Mouse (Mus musculus) intestine, embryonic 15.5 days (tissue): ENCODE results near the gene Serpina3k. TPM values are rescaled to one million over a fixed set of nuclear protein-coding genes. Genes with fewer than 3 reads are reported as not detected.
"Not testable (repeated sequence)": the region's sequence is repeated elsewhere in the genome, so short reads cannot be mapped to it uniquely, and the experiment has no call there.

ENCODE experiments used
- ATAC-seq: fragments of 200-750 bp; cut with Nextera tagmentation; 2 replicates; pipeline ENCODE4 v1.8.0; 2017; ENCODE audit warnings: moderate TSS enrichment, moderate library complexity
- H3K27ac ChIP-seq: fragments of 300-500 bp; sonication (generic); 2 replicates; pipeline ENCODE4 v1.5.1; 2015; ENCODE audit warnings: mild to moderate bottlenecking, inconsistent platforms
- H3K27me3 ChIP-seq: fragments of 300-500 bp; sonication (generic); replicated peaks from 2 replicates; pipeline ENCODE4 v1.6.1; 2015; ENCODE audit warnings: inconsistent platforms
- H3K36me3 ChIP-seq: fragments of 300-500 bp; sonication (generic); 2 replicates; pipeline ENCODE4 v1.6.1; 2015; ENCODE audit warnings: inconsistent platforms
- H3K4me1 ChIP-seq: fragments of 300-500 bp; sonication (generic); replicated peaks from 2 replicates; pipeline ENCODE4 v1.6.1; 2015; ENCODE audit warnings: inconsistent platforms
- H3K4me2 ChIP-seq: fragments of 300-500 bp; sonication (generic); replicated peaks from 2 replicates; pipeline ENCODE4 v1.6.1; 2015; ENCODE audit warnings: mild to moderate bottlenecking, inconsistent platforms
- H3K4me3 ChIP-seq: fragments of 300-500 bp; sonication (generic); replicated peaks from 2 replicates; pipeline ENCODE4 v1.5.1; 2015; ENCODE audit warnings: inconsistent platforms
- H3K9ac ChIP-seq: fragments of 300-500 bp; sonication (generic); 2 replicates; pipeline ENCODE4 v1.6.1; 2015; ENCODE audit warnings: inconsistent platforms
- H3K9me3 ChIP-seq: fragments of 300-500 bp; sonication (generic); 2 replicates; pipeline ENCODE4 v1.6.1; 2016; ENCODE audit warnings: inconsistent platforms
- WGBS: fragments of 180-500 bp; shearing (Covaris S2); methylation state at CpG from one replicate; pipeline ENCODE4 v1.1.7; 2015; 5-methylcytosine and 5-hydroxymethylcytosine counted together
- polyA plus RNA-seq: library from polyadenylated mRNA; unstranded; fragments of >200 nt; fragmentation: Nextera tagmentation; extraction: Ambion mirVana; gene quantifications from 2 replicates; pipeline ENCODE4 v1.2.1, GENCODE M21; 2015

Serpina3k gene
- polyA plus RNA-seq, 1 experiment from 2014 or later, result not detected

DNA sequence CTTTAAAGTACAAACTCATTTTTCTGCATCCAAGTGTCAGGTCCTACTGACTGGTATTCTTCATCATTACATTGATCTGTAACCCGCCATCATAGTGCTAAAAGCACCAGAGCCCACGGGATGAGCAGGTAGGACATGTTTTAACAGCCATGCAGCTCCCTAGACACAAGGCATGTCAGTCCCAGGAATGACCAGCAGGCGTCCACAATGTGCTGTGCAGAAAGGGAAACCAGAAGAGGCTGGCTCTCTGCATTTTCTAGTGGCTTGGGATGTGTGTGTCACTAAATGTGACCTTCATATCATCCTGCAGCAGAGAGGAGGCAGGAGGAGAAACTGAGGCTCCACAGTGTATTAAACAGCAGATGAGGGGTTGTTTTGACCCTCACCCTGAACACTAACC lies 13.5 kb downstream of the Serpina3k start:
- not testable (repeated sequence) for H3K4me3 ChIP-seq
- 33% methylated on average over 3 of the region's 3 CpGs for WGBS

DNA sequence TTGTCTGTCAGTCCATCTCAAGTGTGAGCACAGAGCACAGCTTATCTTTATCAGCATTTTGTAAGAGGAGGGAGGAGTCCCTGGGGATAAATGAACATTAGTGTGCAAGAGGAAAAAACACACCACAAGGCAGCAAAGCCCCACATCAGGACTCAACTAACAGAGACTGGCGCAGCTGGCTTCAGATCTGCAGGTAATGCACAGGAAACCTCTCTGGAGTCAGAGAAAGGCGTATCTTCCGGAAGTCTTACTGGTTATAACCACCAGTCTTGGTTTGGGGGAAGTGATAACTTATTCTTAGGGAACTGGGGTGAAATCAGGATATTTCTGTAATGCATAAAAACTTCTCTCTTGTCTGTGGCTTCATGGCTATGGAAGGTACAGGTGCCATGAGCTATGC lies 17.7 kb downstream of the Serpina3k start:
- Histone ChIP-seq H3K4me2 (no peak overlapping the region), H3K4me1 (no peaks in the 10 kb centered on the region), H3K27ac (no peak overlapping the region), H3K9ac (no peak overlapping the region), H3K36me3 (no peaks in the 10 kb centered on the region), H3K9me3 (no peaks in the 10 kb centered on the region), H3K4me3 (no peak overlapping the region), H3K27me3 (no peaks in the 10 kb centered on the region)
- WGBS, result 80% methylated on average over 3 of the region's 3 CpGs
- no peak for ATAC-seq

More for the DNA sequence above, 13.5 kb downstream of the Serpina3k start:
- H3K4me1 ChIP-seq, H3K9ac ChIP-seq, H3K36me3 ChIP-seq, H3K4me2 ChIP-seq, H3K9me3 ChIP-seq, H3K27me3 ChIP-seq, ATAC-seq, H3K27ac ChIP-seq: not testable (repeated sequence)

GRCm38 (mm10) chr12:104369986-104370385 lies 31.7 kb downstream of the Serpina3k start:
- 77% methylated on average over 3 of the region's 3 CpGs for WGBS
- Histone ChIP-seq H3K4me1 (no peaks in the 10 kb centered on the region), H3K9me3 (no peaks in the 10 kb centered on the region), H3K4me3 (no peak overlapping the region), H3K9ac (no peak overlapping the region), H3K27ac (no peak overlapping the region), H3K4me2 (no peak overlapping the region), H3K36me3 (no peaks in the 10 kb centered on the region), H3K27me3 (no peaks in the 10 kb centered on the region)
- no peak for ATAC-seq

GRCm38 (mm10) chr12:104377179-104377578 lies 38.9 kb downstream of the Serpina3k start:
- ATAC-seq, H3K36me3 ChIP-seq, H3K4me2 ChIP-seq, H3K9ac ChIP-seq, H3K27me3 ChIP-seq, H3K9me3 ChIP-seq, H3K27ac ChIP-seq, H3K4me3 ChIP-seq, H3K4me1 ChIP-seq: not testable (repeated sequence)
- WGBS, result 73% methylated on average over 5 of the region's 5 CpGs

GRCm38 (mm10) chr12:104378351-104378750 lies 40.1 kb downstream of the Serpina3k start:
- not testable (repeated sequence) for H3K9me3 ChIP-seq, H3K9ac ChIP-seq, H3K36me3 ChIP-seq, H3K27me3 ChIP-seq, ATAC-seq, H3K4me3 ChIP-seq, H3K4me1 ChIP-seq, H3K4me2 ChIP-seq, H3K27ac ChIP-seq
- WGBS, result 62% methylated on average over 2 of the region's 2 CpGs

GRCm38 (mm10) chr12:104378815-104379214 lies 40.5 kb downstream of the Serpina3k start:
- H3K36me3 ChIP-seq, H3K9ac ChIP-seq, ATAC-seq, H3K9me3 ChIP-seq, H3K4me3 ChIP-seq, H3K4me2 ChIP-seq, H3K27ac ChIP-seq, H3K4me1 ChIP-seq, H3K27me3 ChIP-seq: not testable (repeated sequence)
- WGBS, result 55% methylated on average over 5 of the region's 5 CpGs

DNA sequence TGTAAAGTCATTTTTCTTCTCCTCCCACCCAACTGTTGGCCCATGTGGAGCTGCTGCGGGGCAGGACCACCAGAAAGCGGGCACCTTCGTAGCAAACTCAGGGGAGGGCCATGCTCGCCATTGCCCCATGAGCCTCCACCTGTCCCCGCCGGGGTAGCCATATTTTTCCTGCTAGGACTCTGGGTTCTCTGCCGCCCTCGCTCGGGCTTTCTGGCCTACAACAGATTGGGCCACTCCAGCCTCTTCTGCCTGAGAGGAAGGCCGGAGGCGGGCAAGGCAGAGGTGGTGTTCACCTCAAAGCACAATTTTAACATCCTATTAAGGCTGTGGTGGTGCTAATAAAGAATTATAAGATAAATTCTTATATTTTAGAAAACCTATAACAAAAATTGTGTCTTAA lies 41.6 kb downstream of the Serpina3k start:
- H3K4me2 ChIP-seq, result no peak overlapping the region
- H3K9me3 ChIP-seq, result no peaks in the 10 kb centered on the region
- no peak overlapping the region for H3K27ac ChIP-seq
- H3K36me3 ChIP-seq, result no peaks in the 10 kb centered on the region
- H3K27me3 ChIP-seq, result no peaks in the 10 kb centered on the region
- H3K4me3 ChIP-seq, result no peak overlapping the region
- no peak overlapping the region for H3K9ac ChIP-seq
- WGBS, result 93% methylated on average over 11 of the region's 11 CpGs
- ATAC-seq, result no peak
- no peaks in the 10 kb centered on the region for H3K4me1 ChIP-seq

DNA sequence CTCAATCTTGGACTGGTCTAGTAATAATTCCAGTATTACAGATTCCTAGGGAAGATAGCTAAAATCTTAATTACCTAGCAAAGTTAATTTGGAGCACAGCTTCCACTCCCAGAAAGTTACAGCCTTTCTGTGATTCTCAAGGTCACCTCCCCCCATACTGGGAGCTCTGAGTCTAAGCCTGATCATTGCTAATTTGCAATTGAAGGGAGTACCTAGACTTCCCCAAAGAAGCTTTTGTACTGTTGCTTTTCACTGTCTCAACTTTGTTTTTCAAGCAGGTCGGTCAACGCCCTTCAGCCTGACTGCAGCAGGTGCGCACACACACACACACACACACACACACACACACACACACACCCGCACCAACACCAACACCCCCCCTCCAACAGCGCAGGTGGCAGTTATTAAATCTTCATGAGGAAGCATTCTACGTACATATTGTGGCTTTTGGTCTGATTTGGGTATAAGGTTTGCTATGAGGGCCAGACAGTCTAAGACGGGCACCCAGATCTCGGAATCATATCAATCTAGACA lies 42.9 kb downstream of the Serpina3k start:
- H3K4me2 ChIP-seq, H3K4me1 ChIP-seq, H3K36me3 ChIP-seq, ATAC-seq, H3K9me3 ChIP-seq, H3K27me3 ChIP-seq, H3K4me3 ChIP-seq, H3K9ac ChIP-seq, H3K27ac ChIP-seq: not testable (repeated sequence)
- 91% methylated on average over 8 of the region's 8 CpGs for WGBS

DNA sequence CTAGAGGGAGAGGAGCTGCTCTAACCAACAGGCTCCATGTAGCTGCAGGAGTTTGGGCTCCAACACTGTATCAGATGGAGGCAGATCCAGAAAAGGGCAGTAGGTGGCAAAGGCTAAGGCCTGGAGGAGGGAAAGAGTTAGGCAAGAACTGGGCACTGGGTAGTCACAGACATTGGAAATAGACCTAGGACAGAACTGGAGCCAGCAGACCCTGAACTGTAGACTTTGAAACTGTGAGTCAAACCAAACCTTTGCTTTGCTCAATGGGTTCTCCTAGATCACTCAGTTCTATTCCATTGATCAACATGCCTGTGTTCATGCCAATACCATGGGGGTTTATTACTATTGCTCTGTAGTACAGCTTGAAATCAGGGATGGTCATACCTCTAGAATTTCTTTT lies 47.7 kb downstream of the Serpina3k start:
- H3K36me3 ChIP-seq, ATAC-seq, H3K4me1 ChIP-seq, H3K27me3 ChIP-seq, H3K9ac ChIP-seq, H3K4me3 ChIP-seq, H3K4me2 ChIP-seq, H3K27ac ChIP-seq, H3K9me3 ChIP-seq: not testable (repeated sequence)

DNA sequence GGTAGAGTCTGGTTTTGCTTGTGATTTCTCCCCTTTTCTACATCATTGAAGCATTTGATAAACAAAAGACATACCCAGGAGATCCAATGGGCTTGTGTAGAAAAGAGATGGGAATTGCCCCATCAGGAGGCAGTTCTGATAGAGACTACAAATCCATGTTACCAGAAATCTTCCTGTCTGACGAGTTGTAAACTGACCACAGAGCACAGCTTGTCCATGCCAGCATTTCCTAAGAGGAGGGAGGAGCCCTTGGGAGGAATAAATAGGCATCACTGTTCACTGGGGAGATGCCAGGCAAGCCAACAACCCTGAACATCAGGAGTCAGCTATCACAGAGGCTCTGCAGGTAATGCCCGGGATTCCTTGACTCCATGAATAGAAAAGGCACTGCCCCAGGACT lies 48.6 kb downstream of the Serpina3k start:
- not testable (repeated sequence) for H3K27me3 ChIP-seq, H3K27ac ChIP-seq, H3K9me3 ChIP-seq, H3K4me1 ChIP-seq, H3K4me2 ChIP-seq, H3K4me3 ChIP-seq, H3K36me3 ChIP-seq, H3K9ac ChIP-seq, ATAC-seq
- WGBS, result 50% methylated on average over 2 of the region's 2 CpGs

- Histone ChIP-seq H3K36me3 (no peaks in the 10 kb centered on the region), H3K27me3 (no peaks in the 10 kb centered on the region), H3K27ac (no peak overlapping the region), H3K4me1 (no peaks in the 10 kb centered on the region), H3K4me3 (no peak overlapping the region), H3K9ac (no peak overlapping the region), H3K4me2 (no peak overlapping the region), H3K9me3 (no peaks in the 10 kb centered on the region)
- ATAC-seq, result no peak
Measured at GRCm38 (mm10) chr12:104388477-104388876, 50.2 kb downstream of the Serpina3k start.

DNA sequence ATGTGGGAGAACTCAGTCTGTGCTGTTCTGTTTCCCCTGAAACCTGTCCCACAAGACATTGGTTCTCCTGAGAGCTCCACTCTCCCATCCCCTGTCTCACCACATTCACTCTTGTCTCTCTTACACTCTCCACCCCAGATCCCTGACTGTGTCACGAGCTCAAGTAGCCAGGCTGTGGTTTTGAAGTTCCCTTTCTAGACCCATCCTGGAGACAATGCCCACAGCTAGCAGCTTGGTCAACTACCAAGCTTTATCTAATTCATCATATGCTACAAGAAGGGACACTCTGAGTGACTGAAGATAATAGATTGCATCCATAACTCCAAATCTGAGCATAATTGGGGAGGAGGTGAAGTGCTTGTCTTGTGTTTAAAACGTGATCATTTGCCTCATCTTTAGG lies 52.8 kb downstream of the Serpina3k start:
- H3K9ac ChIP-seq, H3K27me3 ChIP-seq, ATAC-seq, H3K36me3 ChIP-seq, H3K4me1 ChIP-seq, H3K9me3 ChIP-seq, H3K4me3 ChIP-seq, H3K4me2 ChIP-seq, H3K27ac ChIP-seq: not testable (repeated sequence)
- WGBS, result 62% methylated on average over 2 of the region's 2 CpGs
